Mouse (Mus musculus) regulatory T cell (primary cell): ENCODE data around the gene Grin2c.

Experiments used
- in situ Hi-C: fragments of 300-600 bp; cut with MboI, MseI; formaldehyde crosslinking; loops from one replicate; pipeline ENCODE4 v1.15.1; 2025; ENCODE audit warnings: high pct_unique_total_duplicates

The Grin2c gene

GRCm38 (mm10) chr11:115283891-115284620 is 17.0 kb upstream of the Grin2c start:
- in situ Hi-C loops = no loop called here

GRCm38 (mm10) chr11:115283486-115283765 is 16.4 kb upstream of the Grin2c start:
- in situ Hi-C loops = no loop called here

GRCm38 (mm10) chr11:115282723-115283485 is 15.9 kb upstream of the Grin2c start:
- in situ Hi-C loops = no loop called here

GRCm38 (mm10) chr11:115282295-115282694 is 15.3 kb upstream of the Grin2c start:
- in situ Hi-C loops = no loop called here

- in situ Hi-C loops = no loop called here
These were observed 12.7 kb upstream of the Grin2c start for GRCm38 (mm10) chr11:115279726-115280125.

- in situ Hi-C loops = no loop called here
These were observed 11.1 kb upstream of the Grin2c start for GRCm38 (mm10) chr11:115278176-115278575.

- in situ Hi-C loops = no loop called here
These were observed 10.5 kb upstream of the Grin2c start for GRCm38 (mm10) chr11:115277604-115277975.

- in situ Hi-C loops = no loop called here
These were observed 9.9 kb upstream of the Grin2c start, which contains the start of gene Fdxr for GRCm38 (mm10) chr11:115276780-115277603. Gene Fdxr (minus strand): TSS chr11:115277050.

- in situ Hi-C loops = no loop called here
These were observed 8.9 kb upstream of the Grin2c start for GRCm38 (mm10) chr11:115275954-115276353.

- in situ Hi-C loops = no loop called here
These were observed 8.5 kb upstream of the Grin2c start for GRCm38 (mm10) chr11:115275509-115275908.

- in situ Hi-C loops = loop anchor here (5.0 kb wide), 2 partner anchors 67 to 117 kb away; no protein-coding TSS in a partner anchor
These were observed 7.7 kb upstream of the Grin2c start for GRCm38 (mm10) chr11:115274771-115275170.

GRCm38 (mm10) chr11:115274178-115274577 is 7.1 kb upstream of the Grin2c start:
- in situ Hi-C loops = loop anchor here (5.0 kb wide), 2 partner anchors 67 to 117 kb away; no protein-coding TSS in a partner anchor

- in situ Hi-C loops = loop anchor here (5.0 kb wide), 2 partner anchors 66 to 116 kb away; no protein-coding TSS in a partner anchor
These were observed 6.7 kb upstream of the Grin2c start for GRCm38 (mm10) chr11:115273735-115274134.

GRCm38 (mm10) chr11:115272894-115273498 is 6.0 kb upstream of the Grin2c start:
- in situ Hi-C loops = loop anchor here (5.0 kb wide), 2 partner anchors 66 to 116 kb away; no protein-coding TSS in a partner anchor

- in situ Hi-C loops = loop anchor here (5.0 kb wide), 2 partner anchors 64 to 114 kb away; no protein-coding TSS in a partner anchor
These were observed 4.4 kb upstream of the Grin2c start for GRCm38 (mm10) chr11:115271481-115271880.

GRCm38 (mm10) chr11:115271052-115271451 is 4.0 kb upstream of the Grin2c start:
- in situ Hi-C loops = loop anchor here (5.0 kb wide), 2 partner anchors 64 to 114 kb away; no protein-coding TSS in a partner anchor

- in situ Hi-C loops = loop anchor here (5.0 kb wide), 2 partner anchors 63 to 113 kb away; no protein-coding TSS in a partner anchor
These were observed 3.3 kb upstream of the Grin2c start for GRCm38 (mm10) chr11:115270148-115270861.

GRCm38 (mm10) chr11:115269330-115270066 is 2.5 kb upstream of the Grin2c start:
- in situ Hi-C loops = loop anchor here (5.0 kb wide), 2 partner anchors 62 to 112 kb away; no protein-coding TSS in a partner anchor

- in situ Hi-C loops = no loop called here
These were observed 915 bp upstream of the Grin2c start for GRCm38 (mm10) chr11:115267958-115268357.

GRCm38 (mm10) chr11:115266400-115266778 is 654 bp downstream of the Grin2c start:
- in situ Hi-C loops = no loop called here
